Mouse (Mus musculus) lung, embryonic 14.5 days (tissue): ENCODE data around the gene Wdr54. TPM values are rescaled to one million over a fixed set of nuclear protein-coding genes. Genes with fewer than 3 reads are reported as not detected.

Source experiments
- ATAC-seq: fragments of 200-750 bp; cut with Nextera tagmentation; 2 replicates; pipeline ENCODE4 v1.8.0; 2017; ENCODE audit warnings: mild to moderate bottlenecking, moderate TSS enrichment, moderate library complexity; ENCODE audit not compliant: insufficient read depth
- DNase-seq: peaks from one replicate; pipeline ENCODE4 v3.0.0-alpha.2; 2015
- H3K27ac ChIP-seq: fragments of 300-500 bp; sonication (generic); 2 replicates; pipeline ENCODE4 v1.5.1; 2014; ENCODE audit warnings: low read depth, mild to moderate bottlenecking, moderate library complexity
- H3K27me3 ChIP-seq: fragments of 300-500 bp; sonication (generic); 2 replicates; pipeline ENCODE4 v1.6.1; 2014; ENCODE audit warnings: low read length, control low read depth; ENCODE audit not compliant: insufficient read depth
- H3K36me3 ChIP-seq: fragments of 300-500 bp; sonication (generic); 2 replicates; pipeline ENCODE4 v1.6.1; 2014; ENCODE audit warnings: control low read depth; ENCODE audit not compliant: insufficient read depth
- H3K4me1 ChIP-seq: fragments of 300-500 bp; sonication (generic); 2 replicates; pipeline ENCODE4 v1.6.1; 2014; ENCODE audit warnings: antibody characterized with exemption, control low read depth; ENCODE audit not compliant: insufficient read depth
- H3K4me2 ChIP-seq: fragments of 300-500 bp; sonication (generic); 2 replicates; pipeline ENCODE4 v1.6.1; 2014; ENCODE audit warnings: mild to moderate bottlenecking
- H3K4me3 ChIP-seq: fragments of 300-500 bp; sonication (generic); 2 replicates; pipeline ENCODE4 v1.5.1; 2014; ENCODE audit warnings: low read depth, low read length
- H3K9ac ChIP-seq: fragments of 300-500 bp; sonication (generic); 2 replicates; pipeline ENCODE4 v1.6.1; 2014
- H3K9me3 ChIP-seq: fragments of 300-500 bp; sonication (generic); 2 replicates; pipeline ENCODE4 v1.6.1; 2016; ENCODE audit warnings: low read depth, low read length, control low read depth
- CTCF ChIP-seq: IDR thresholded peaks from 2 replicates; pipeline ENCODE4 v1.5.1; 2016; ENCODE audit warnings: antibody characterized with exemption, low read depth
- WGBS: fragments of 180-500 bp; shearing (Covaris S2); extraction: QIAGEN DNeasy Blood & Tissue Kit; methylation state at CpG from one replicate; pipeline ENCODE4 v1.1.7; 2014; 5-methylcytosine and 5-hydroxymethylcytosine counted together
- polyA plus RNA-seq: library from polyadenylated mRNA; unstranded; fragments of >200 nt; fragmentation: Nextera tagmentation; extraction: Ambion mirVana; gene quantifications from 2 replicates; pipeline ENCODE4 v1.2.1, GENCODE M21; 2014

The Wdr54 gene
- polyA plus RNA-seq, 1 experiment from 2014 or later, result 8.5 TPM

DNA sequence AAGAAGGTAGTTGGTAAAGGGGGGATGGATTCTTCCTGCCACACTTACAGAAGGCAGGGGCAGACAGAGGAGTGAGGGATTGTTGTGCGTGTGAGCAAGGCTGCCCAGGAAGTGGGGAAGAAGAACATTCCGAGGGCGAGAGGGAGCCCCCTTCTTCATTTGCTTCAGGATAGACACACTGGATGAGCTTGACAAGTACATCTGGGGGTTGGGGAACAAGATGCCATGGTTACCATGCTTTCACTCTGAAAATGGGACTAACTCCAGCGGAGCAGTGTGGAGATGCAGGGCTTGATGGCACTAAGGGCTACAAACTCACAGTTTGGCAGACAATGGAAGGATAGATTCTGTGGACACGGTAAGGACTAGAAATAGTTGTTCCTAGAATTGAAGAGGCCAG is 14.9 kb upstream of the Wdr54 start:
- TF ChIP-seq CTCF, result no peak
- Histone ChIP-seq H3K4me2 (no peak overlapping the region), H3K36me3 (0 out of 2 replicates have a peak, but pooled peaks cover 3% of the 10 kb centered on the region), H3K9me3 (no peaks in the 10 kb centered on the region), H3K4me3 (no peak overlapping the region), H3K27ac (no peak overlapping the region), H3K4me1 (peaks cover 10% of the 10 kb centered on the region), H3K9ac (no peak overlapping the region), H3K27me3 (no peaks in the 10 kb centered on the region)
- no peak for DNase-seq
- no peak for ATAC-seq
- WGBS, result 70% methylated on average over 5 of the region's 5 CpGs

DNA sequence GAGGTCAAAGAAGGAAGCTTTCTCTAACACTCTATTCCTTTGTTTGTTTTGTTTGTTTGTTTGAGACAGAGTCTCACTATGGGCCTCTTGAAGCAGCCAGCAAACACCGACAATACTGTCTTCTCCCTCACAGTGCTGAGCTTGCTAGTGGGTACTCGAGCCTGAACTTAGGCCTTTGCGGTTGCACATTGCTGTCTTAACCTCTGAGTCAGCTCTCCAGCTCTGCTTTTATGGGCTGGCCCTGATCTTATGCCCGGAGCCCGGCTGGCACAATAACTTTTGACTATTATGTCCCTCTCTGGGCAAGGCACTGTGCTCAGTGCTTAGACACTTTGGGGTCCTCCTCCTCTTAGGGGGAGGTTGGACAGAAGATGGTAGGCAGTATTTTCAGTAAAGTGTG is 13.7 kb upstream of the Wdr54 start:
- Histone ChIP-seq H3K4me1 (peaks cover 14% of the 10 kb centered on the region), H3K4me2 (no peak overlapping the region), H3K4me3 (no peak overlapping the region), H3K36me3 (0 out of 2 replicates have a peak, but pooled peaks cover 3% of the 10 kb centered on the region), H3K9ac (no peak overlapping the region), H3K27me3 (no peaks in the 10 kb centered on the region), H3K9me3 (no peaks in the 10 kb centered on the region), H3K27ac (no peak overlapping the region)
- TF ChIP-seq CTCF, result no peak
- WGBS, result 62% methylated on average over 5 of the region's 5 CpGs
- ATAC-seq (no peak), DNase-seq (no peak)

DNA sequence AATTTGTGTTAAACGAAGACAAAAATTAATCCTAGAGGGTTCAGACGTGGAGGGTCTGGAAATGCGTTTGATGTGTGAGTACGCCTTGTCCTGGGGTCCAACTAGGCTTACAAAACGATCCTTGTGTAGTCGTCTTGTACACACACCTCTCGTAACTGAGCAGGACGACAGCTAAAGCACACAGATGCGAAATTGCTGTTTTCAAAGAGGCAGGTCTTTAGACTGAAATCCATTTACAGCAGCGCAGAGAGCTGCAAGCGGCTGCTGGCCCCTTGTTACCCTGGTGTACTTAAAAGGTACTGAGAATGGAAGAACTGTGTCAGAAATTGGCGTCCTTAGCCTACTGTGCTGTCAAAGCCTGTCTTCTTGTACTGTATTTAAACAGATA is 10.0 kb upstream of the Wdr54 start:
- H3K4me2 ChIP-seq, result peak overlapping the region; percentile 94
- H3K36me3 ChIP-seq, result no peaks in the 10 kb centered on the region
- peak overlapping the region; percentile 89 for H3K4me3 ChIP-seq
- DNase-seq, result peak; percentile 35
- no peak for ATAC-seq
- peaks cover 20% of the 10 kb centered on the region for H3K4me1 ChIP-seq
- WGBS, result under 1% methylated on average over 12 of the region's 12 CpGs
- peak overlapping the region; percentile 85 for H3K9ac ChIP-seq
- H3K27me3 ChIP-seq, result peaks cover 20% of the 10 kb centered on the region
- TF ChIP-seq CTCF, result peak; percentile 28
- no peaks in the 10 kb centered on the region for H3K9me3 ChIP-seq
- 0 out of 2 replicates have a peak overlapping the region, but pooled peaks have one; percentile 33 for H3K27ac ChIP-seq

DNA sequence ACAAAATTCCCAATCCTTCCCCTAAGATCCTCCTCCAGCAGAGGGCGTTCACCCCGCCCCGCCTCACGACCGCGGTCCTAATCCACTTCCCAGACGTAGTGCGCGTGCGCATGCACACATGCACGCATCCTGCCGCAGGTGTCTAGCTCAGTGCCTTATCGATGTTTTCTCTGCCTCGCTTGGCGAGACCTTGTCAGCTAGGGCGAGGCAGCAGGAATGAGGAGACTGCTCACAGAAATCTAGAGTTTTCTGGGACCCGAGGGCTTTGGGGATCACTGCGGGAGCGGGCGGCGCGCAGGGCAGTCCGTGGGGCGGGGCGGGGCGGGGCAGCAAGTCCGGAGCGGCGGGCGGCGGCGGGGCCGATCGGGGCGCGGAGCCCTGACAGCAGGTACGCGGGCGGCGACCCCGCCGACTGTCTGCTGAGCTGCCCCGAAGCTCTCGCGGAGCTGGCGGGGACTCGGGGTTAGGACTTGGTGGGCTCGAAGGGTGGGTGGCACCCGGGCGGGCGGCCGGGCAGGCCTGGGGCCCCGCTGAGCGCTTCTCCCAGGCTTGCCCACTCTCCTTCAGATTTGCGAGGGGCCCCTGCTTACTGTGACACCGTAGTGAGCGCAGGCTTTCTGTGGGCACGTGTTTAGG is 9.5 kb upstream of the Wdr54 start, which contains the start of gene Dctn1:
Gene Dctn1 (plus strand): TSS at position 314 of the 636 bp plus-strand sequence.
- peak; percentile 91 for TF ChIP-seq CTCF
- no peaks in the 10 kb centered on the region for H3K9me3 ChIP-seq
- peak; percentile 98 for DNase-seq
- H3K4me3 ChIP-seq, result peak within 1 kb of the TSS; percentile 89
- WGBS, result 0% methylated on average over 58 of the region's 58 CpGs
- peak within 1 kb of the TSS; percentile 72 for H3K27ac ChIP-seq
- peak; percentile 84 for ATAC-seq
- peaks cover 25% of the 10 kb centered on the region for H3K27me3 ChIP-seq
- peak within 1 kb of the TSS; percentile 85 for H3K9ac ChIP-seq
- H3K4me1 ChIP-seq, result peaks cover 20% of the 10 kb centered on the region
- no peaks in the 10 kb centered on the region for H3K36me3 ChIP-seq
- peak within 1 kb of the TSS; percentile 94 for H3K4me2 ChIP-seq

GRCm38 (mm10) chr6:83165026-83165606 is 8.9 kb upstream of the Wdr54 start:
- H3K9me3 ChIP-seq, result no peaks in the 10 kb centered on the region
- ATAC-seq, result peak; percentile 7; the same call in 1 of the 2 replicates
- DNase-seq, result peak; percentile 10

DNA sequence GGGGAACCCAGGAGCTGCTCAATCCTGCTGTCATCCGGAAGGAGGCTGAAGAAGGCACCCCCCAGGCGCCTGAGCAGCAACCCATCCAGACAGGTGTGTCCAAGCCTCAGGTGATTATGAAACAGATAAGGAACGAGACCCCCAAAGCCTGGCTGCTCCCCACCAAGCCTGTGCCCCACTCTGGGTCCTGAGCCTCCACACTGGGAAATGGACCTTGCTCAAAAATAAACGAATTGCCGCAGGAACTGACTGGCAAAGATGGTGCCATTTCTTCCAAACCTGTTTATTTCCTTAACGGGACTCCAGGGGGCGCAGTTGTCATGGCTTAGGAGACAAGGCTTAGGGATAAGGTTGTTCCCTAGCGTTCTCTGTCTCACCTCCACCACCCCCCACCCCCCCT is 6.5 kb upstream of the Wdr54 start:
- no peaks in the 10 kb centered on the region for H3K9me3 ChIP-seq
- WGBS, result under 1% methylated on average over 8 of the region's 8 CpGs
- no peak overlapping the region for H3K27ac ChIP-seq
- ATAC-seq (no peak), DNase-seq (peak; percentile 81)
- no peaks in the 10 kb centered on the region for H3K36me3 ChIP-seq
- TF ChIP-seq CTCF, result peak; percentile 84
- H3K9ac ChIP-seq, result peak overlapping the region; percentile 44; the same call in 1 of the 2 replicates
- H3K4me2 ChIP-seq, result peak overlapping the region; percentile 82
- H3K27me3 ChIP-seq, result peaks cover 28% of the 10 kb centered on the region
- H3K4me3 ChIP-seq, result peak overlapping the region; percentile 40
- peaks cover 20% of the 10 kb centered on the region for H3K4me1 ChIP-seq

More at GRCm38 (mm10) chr6:83165026-83165606, 8.9 kb upstream of the Wdr54 start:
- Histone ChIP-seq H3K4me1 (peaks cover 20% of the 10 kb centered on the region), H3K27me3 (peaks cover 28% of the 10 kb centered on the region), H3K36me3 (no peaks in the 10 kb centered on the region), H3K27ac (peak overlapping the region; percentile 72), H3K4me2 (peak overlapping the region; percentile 94), H3K4me3 (peak overlapping the region; percentile 89), H3K9ac (peak overlapping the region; percentile 85)
- TF ChIP-seq CTCF, result no peak
- 3% methylated on average over 6 of the region's 6 CpGs for WGBS

DNA sequence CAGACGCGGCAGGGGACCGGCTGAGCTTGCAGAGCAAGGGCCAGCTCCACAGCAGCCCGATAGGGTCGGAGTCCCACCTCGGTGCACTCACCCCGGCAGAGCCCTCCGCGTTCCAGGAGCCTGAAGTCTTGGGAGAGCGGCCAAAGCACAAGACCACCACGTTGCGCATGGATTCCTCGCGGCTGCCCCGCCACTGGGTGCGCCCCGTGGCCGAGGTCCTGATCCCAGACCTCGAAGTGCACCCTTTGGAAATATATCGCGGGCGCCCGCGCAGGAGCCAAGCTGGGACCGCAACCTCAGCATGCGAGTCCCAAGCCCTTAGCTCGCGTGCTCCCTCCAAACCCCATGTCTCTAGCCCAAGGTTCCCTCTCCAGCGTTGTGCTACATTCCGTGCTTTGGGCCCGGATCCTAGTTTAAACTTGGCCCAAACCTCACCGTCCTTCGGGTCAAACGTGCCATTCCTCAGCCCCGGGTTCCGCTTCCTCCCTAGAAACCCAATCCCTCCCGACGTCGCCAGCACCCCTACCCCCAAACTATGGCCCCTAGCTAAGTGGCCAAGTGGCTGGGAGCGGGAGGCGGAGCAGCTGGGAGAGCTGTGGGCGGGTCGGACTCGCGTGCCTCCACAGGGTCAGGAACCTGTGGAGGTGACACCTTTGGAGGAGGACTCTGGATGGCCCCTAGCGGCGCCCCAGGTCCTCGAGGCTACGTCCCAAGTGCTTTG is 5.9 kb upstream of the Wdr54 start:
- Histone ChIP-seq H3K36me3 (no peaks in the 10 kb centered on the region), H3K4me3 (peak overlapping the region; percentile 40), H3K9ac (peak overlapping the region; percentile 44), H3K27me3 (peaks cover 28% of the 10 kb centered on the region), H3K27ac (no peak overlapping the region), H3K9me3 (no peaks in the 10 kb centered on the region), H3K4me2 (peak overlapping the region; percentile 82), H3K4me1 (peaks cover 16% of the 10 kb centered on the region)
- WGBS, result 1% methylated on average over 49 of the region's 49 CpGs
- DNase-seq (peak; percentile 46), ATAC-seq (0 out of 2 replicates have a peak, but pooled peaks have one; percentile 10)
- no peak for TF ChIP-seq CTCF
